Mouse (Mus musculus) G1E-ER4 (cell line): ENCODE results near the gene Ppp4r2. TPM values are rescaled to one million over a fixed set of nuclear protein-coding genes. Genes with fewer than 3 reads are reported as not detected.

Experiments used
- GATA1 ChIP-seq: IDR thresholded peaks from one replicate; pipeline ENCODE4 v1.8.0; 2012; ENCODE audit warnings: low read length, inconsistent platforms
- polyA plus RNA-seq: library from polyadenylated mRNA; stranded (reverse); fragments of >175 nt; gene quantifications from 2 replicates; pipeline ENCODE4 v1.2.3, GENCODE M21; 2012

Gene Ppp4r2
- polyA plus RNA-seq, 1 experiment, result 25.6 TPM

DNA sequence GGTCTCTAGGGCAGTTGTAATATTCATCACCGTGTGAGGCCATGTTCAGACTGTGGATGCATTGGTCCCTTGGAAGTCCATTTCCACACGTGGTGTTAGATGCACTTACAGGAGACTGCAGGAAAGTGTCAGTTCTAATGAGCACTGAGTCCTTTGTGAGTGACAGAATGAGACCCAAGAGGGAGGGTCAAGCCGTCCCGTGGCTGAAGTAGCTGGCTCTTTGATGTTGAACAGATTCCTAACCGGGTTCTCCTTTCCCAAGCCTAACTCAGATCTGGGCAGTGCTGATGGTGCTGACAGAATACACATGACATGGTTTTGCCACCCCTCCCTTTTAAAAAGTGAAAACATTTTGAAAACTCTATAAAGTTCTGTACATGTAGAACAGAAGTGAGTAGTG, 35.4 kb downstream of the Ppp4r2 start:
- TF ChIP-seq GATA1, result no peak

- no peak for TF ChIP-seq GATA1
Measured at GRCm38 (mm10) chr6:100869909-100870308, 36.5 kb downstream of the Ppp4r2 start.

GRCm38 (mm10) chr6:100873191-100873590, 39.8 kb downstream of the Ppp4r2 start:
- TF ChIP-seq GATA1, result no peak

DNA sequence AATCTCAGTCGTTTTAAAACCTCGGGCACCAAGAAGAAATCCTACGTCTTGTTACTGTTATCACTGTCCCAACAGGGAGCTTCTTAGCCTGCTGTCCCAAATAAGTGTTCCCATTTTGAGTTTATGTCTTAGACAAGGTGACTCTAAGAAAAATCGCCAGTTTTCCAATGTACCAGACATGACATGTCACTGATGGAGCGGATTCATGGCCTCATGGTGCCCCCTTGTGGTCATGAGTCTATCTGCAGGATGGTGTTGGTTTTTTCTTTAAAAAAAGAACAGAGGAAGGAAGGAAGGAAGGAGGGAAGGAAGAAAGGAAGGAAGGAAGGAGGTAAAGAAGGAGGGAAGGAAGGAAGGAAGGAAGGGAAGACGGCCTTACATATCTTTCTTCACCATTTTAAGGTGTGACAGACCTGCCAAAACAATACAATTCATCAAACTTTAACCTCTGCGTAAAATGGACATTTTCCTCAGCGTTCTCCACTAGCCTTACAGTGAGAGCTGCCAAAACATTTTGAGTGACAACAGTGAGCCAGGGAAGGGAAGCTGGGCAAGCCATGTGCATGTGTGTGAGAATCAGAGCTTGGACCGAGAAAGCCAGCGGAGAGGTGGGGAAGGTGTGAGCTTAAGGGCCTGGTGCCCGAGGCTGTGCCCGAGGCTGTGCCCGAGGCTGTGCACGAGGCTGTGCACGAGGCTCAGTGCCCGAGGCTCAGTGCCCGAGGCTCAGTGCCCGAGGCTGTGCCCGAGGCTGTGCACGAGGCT, 42.6 kb downstream of the Ppp4r2 start:
- TF ChIP-seq GATA1, result no peak

DNA sequence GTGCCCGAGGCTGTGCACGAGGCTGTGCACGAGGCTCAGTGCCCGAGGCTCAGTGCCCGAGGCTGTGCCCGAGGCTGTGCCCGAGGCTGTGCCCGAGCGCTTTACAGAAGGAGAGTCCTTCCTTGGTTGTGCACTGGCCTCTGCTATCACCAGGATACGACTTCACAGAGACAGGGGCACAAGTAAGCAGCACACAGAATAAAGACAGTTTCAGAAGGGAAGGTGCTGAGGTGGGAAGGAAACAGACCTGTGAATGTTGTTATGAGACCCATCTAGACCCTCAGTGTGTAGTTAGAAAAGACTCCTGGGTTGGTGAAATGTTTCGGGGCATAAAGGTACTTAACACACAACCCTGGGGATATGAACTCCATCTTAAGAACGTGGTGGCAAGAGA, 43.2 kb downstream of the Ppp4r2 start:
- TF ChIP-seq GATA1, result no peak

DNA sequence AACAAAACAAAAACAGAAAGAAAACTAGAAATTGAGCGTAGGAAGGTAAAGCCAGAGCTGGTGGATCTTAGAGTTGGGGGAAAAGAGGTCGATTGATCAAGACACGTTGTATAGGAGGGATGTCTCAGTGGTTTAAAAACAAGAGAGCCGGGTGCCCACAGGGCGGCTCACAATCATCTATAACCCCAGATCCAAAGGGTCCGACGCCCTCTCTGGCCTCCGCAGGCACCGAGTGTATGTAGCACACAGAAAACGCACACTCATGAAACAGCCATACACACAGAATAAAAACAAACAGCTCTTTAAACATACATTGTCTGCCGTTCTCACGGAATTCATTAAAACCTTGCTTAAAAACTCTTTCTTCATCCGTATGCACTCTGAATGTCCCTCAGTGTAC, 45.1 kb downstream of the Ppp4r2 start:
- no peak for TF ChIP-seq GATA1

DNA sequence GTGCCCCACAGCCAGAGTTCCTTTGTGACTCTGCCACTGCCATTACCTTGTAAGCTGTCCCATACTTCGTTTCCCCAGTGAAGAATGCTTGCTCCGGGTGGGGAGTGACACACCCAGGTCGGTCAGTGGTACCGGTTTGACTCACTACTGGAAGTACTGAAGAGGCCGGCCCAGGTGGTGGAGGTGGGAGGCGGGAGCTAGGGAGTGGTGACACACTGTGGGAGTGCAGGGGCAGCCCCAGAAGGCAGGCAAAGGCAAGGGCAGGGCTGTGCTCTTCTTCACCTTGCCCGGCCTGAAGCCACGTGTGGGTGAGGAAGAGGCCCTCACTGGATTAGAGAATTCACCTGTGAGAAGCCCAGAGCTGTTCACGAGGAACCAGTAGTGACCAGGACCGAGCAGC, 46.2 kb downstream of the Ppp4r2 start:
- TF ChIP-seq GATA1, result no peak

GRCm38 (mm10) chr6:100881657-100882056, 48.2 kb downstream of the Ppp4r2 start:
- TF ChIP-seq GATA1, result no peak

GRCm38 (mm10) chr6:100882381-100883213, 49.2 kb downstream of the Ppp4r2 start:
- TF ChIP-seq GATA1, result no peak

GRCm38 (mm10) chr6:100883233-100883632, 49.8 kb downstream of the Ppp4r2 start:
- no peak for TF ChIP-seq GATA1

DNA sequence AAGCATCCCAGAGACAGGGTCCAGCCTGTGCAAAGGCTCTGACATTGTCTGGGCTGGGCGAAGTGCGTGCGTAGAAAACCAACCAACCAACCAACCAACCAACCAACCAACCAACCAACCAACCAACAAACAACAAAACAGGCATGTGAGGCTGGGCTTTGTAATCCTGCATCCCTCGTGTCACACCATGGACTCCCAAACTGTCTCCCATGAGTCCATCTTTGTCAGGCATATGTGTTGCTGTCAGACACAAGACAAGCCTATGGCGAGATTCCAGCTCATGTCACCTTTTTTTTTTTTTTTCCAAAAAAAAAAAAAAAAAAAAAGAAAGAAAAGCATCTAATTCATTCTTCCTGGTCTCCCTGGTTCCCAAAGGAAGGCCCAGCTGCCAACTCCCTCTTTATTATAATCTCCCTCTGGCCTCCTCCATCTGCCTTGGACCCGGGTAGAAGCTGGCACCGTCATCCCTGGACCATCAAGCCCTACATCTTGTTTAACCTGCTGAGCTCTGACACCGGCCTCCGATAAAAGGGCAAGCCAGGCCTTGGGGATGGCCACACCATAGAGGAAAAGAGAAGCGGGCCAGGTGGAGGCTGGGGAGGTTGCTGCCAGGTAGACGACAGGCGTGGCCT, 51.3 kb downstream of the Ppp4r2 start:
- TF ChIP-seq GATA1, result no peak

DNA sequence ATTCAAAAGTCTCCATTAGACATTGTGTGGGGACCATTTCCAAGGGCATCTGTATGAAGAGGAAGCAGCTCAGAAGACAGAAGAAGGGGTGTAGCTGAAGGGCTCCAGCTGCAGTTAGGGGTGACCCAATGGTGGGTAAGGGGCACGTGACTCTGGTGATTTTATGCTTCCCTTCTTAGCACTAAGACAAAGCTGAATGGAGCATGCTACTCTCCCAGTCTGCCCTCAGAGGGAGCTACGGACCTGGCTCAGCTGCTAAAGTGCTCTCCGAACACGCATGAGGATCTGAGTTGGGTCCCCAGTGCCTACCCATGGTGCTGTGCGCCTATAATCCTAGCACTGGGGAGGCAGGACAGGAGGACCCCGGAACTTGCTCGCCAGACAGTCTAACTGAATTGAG, 52.0 kb downstream of the Ppp4r2 start:
- TF ChIP-seq GATA1, result no peak

DNA sequence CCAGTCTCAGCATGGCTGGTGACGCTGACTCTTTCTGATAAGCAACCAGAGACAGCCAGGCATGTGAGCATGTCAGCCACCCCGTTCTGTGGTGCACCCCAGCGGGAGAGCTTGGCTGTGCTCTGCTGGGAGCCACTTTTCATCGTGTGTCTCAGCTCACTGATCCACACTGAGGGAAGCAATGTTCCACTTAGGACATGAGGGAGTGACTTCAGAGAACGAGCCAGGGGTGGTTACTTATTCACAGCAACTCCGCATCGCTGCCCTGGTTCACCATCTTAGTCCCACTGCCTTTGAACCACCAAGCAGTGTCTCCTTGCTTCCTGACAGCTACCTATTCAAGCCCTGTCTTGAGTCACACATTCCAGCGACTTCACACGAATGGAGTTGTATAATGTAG, 53.6 kb downstream of the Ppp4r2 start:
- TF ChIP-seq GATA1, result no peak

DNA sequence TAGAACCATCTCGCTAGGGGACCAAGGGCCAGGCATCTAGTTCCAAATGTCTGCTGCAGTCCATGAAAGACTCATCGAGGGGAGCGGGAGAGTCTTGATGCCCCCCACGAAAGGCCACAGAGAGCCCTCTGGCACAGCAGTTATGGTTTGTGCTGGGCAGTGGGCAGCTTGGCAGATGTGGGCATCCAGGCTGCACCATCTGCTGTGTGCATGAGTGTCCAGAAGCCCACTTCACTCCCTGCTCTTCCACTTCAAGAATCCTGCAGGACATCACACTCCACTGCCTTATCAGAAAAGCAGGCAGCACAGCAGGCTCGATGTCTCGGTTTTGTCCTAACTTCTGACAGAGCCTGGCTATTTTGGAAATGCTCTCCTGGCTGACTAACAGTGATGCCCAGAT, 55.9 kb downstream of the Ppp4r2 start:
- no peak for TF ChIP-seq GATA1

DNA sequence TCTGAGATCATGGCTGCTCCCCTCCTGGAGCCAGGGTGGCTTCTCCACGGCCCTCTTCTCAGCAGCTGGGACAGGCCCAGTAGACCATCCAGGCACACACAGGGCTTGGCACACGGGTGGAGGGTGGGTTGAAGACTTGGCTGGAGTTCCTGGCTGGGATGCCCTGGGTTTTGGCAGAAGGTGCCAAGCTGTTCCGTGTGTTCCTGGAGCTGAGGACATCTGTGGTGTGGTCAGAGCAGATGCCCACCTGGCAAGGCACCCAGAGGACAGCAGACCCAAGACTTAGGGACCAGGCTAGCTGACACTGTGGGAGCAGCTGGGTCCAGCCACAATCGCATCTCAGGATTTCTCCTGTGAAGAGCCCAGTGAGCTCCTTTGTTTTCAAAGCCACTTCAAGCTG, 59.1 kb downstream of the Ppp4r2 start:
- no peak for TF ChIP-seq GATA1

DNA sequence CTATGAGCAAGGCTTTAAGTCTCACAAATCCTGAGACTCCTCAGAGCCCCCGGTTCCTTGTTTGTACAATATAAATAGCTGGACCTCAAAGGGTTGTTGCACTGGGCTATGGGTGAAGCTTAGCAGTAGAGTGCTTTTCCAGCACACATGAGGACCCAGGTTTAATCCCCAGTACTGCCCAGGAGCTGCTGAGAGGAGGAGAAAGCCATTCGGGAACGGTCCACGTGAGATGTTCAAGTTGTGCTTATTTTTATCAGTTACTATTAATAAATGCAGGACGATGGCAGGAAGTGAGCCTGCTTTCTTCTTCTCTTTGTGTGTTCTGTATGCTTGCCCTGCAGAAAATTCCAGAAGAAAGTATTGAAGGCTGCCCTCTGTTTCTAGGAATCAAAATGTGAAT, 59.7 kb downstream of the Ppp4r2 start:
- TF ChIP-seq GATA1, result no peak
